Mouse (Mus musculus) midbrain, postnatal 0 days (tissue): ENCODE data around the gene Slc38a1. TPM values are rescaled to one million over a fixed set of nuclear protein-coding genes. Genes with fewer than 3 reads are reported as not detected.

Source experiments
- ATAC-seq: fragments of 200-750 bp; cut with Nextera tagmentation; 2 replicates; pipeline ENCODE4 v1.8.0; 2017; ENCODE audit warnings: moderate number of reproducible peaks, mild to moderate bottlenecking, moderate TSS enrichment, moderate library complexity; ENCODE audit not compliant: low FRiP score
- DNase-seq: peaks from one replicate; pipeline ENCODE4 v3.0.0-alpha.2; 2015; ENCODE audit warnings: low spot score
- H3K27ac ChIP-seq: fragments of 300-500 bp; sonication (generic); 2 replicates; pipeline ENCODE4 v1.5.1; 2014; ENCODE audit warnings: low read depth, mild to moderate bottlenecking, low read length, mixed read lengths
- H3K27me3 ChIP-seq: fragments of 300-500 bp; sonication (generic); 2 replicates; pipeline ENCODE4 v1.6.1; 2014; ENCODE audit warnings: low read length, control low read depth, mixed read lengths; ENCODE audit not compliant: insufficient read depth
- H3K36me3 ChIP-seq: fragments of 300-500 bp; sonication (generic); 2 replicates; pipeline ENCODE4 v1.6.1; 2014; ENCODE audit warnings: low read length, control low read depth, mixed read lengths; ENCODE audit not compliant: insufficient read depth
- H3K4me1 ChIP-seq: fragments of 300-500 bp; sonication (generic); 2 replicates; pipeline ENCODE4 v1.6.1; 2014; ENCODE audit warnings: mild to moderate bottlenecking, control low read depth, antibody characterized with exemption, low read length, mixed read lengths; ENCODE audit not compliant: insufficient read depth
- H3K4me2 ChIP-seq: fragments of 300-500 bp; sonication (generic); 2 replicates; pipeline ENCODE4 v1.6.1; 2014; ENCODE audit warnings: low read depth, mild to moderate bottlenecking, low read length, mixed read lengths; ENCODE audit not compliant: poor library complexity, severe bottlenecking
- H3K4me3 ChIP-seq: fragments of 300-500 bp; sonication (generic); 2 replicates; pipeline ENCODE4 v1.5.1; 2014; ENCODE audit warnings: low read depth, mild to moderate bottlenecking, low read length, moderate library complexity
- H3K9ac ChIP-seq: fragments of 300-500 bp; sonication (generic); replicated peaks from 2 replicates; pipeline ENCODE4 v1.6.1; 2014; ENCODE audit warnings: mild to moderate bottlenecking, low read length, moderate library complexity, mixed read lengths; ENCODE audit not compliant: poor library complexity, severe bottlenecking
- H3K9me3 ChIP-seq: fragments of 300-500 bp; sonication (generic); 2 replicates; pipeline ENCODE4 v1.6.1; 2016; ENCODE audit warnings: low read length, control low read depth
- CTCF ChIP-seq: IDR thresholded peaks from 2 replicates; pipeline ENCODE4 v1.5.1; 2016; ENCODE audit warnings: antibody characterized with exemption, mild to moderate bottlenecking
- WGBS: fragments of 180-500 bp; shearing (Covaris S2); extraction: QIAGEN DNeasy Blood & Tissue Kit; methylation state at CpG from one replicate; pipeline ENCODE4 v1.1.7; 2014; 5-methylcytosine and 5-hydroxymethylcytosine counted together
- polyA plus RNA-seq: library from polyadenylated mRNA; unstranded; fragments of >200 nt; fragmentation: Nextera tagmentation; extraction: Ambion mirVana; gene quantifications from 2 replicates; pipeline ENCODE4 v1.2.1, GENCODE M21; 2015
- total RNA-seq: library from RNA; depleted of rRNA; stranded (reverse); fragments of >200 nt; gene quantifications from 2 replicates; pipeline ENCODE4 v1.2.3, GENCODE M21; 2014; rRNA removed

The Slc38a1 gene
- 75.2 and 90.4 TPM in 2 replicates for total RNA-seq
- polyA plus RNA-seq = 76.1 and 91.2 TPM in 2 replicates

- Histone ChIP-seq H3K27ac (peak within 1 kb of the TSS; percentile 100), H3K27me3 (no peaks in the 10 kb centered on the region), H3K4me2 (peak within 1 kb of the TSS; percentile 88), H3K36me3 (no peaks in the 10 kb centered on the region), H3K4me3 (peak within 1 kb of the TSS; percentile 82), H3K9ac (peak within 1 kb of the TSS; percentile 100), H3K9me3 (no peaks in the 10 kb centered on the region), H3K4me1 (peaks cover 16% of the 10 kb centered on the region)
- WGBS = under 1% methylated on average over 56 of the region's 70 CpGs
- ATAC-seq (peak; percentile 75), DNase-seq (peak; percentile 92)
- no peak for TF ChIP-seq CTCF
Measured at GRCm38 (mm10) chr15:96642436-96643405, at the start of gene Slc38a1. TSS of gene Slc38a1 (minus strand) at chr15:96642913.

- no peak for TF ChIP-seq CTCF
- Histone ChIP-seq H3K9ac (no peak overlapping the region), H3K27ac (no peak overlapping the region), H3K4me2 (no peak overlapping the region), H3K4me3 (no peak overlapping the region), H3K4me1 (peaks cover 8% of the 10 kb centered on the region; the same call in 1 of the 2 replicates), H3K27me3 (no peaks in the 10 kb centered on the region), H3K36me3 (peaks cover 64% of the 10 kb centered on the region), H3K9me3 (no peaks in the 10 kb centered on the region)
- WGBS = 91% methylated on average over 11 of the region's 11 CpGs
- no peak for DNase-seq
- ATAC-seq = no peak
Measured at GRCm38 (mm10) chr15:96692401-96692800, 49.7 kb upstream of the Slc38a1 start.

- Histone ChIP-seq H3K4me2 (no peak overlapping the region), H3K27me3 (no peaks in the 10 kb centered on the region), H3K9ac (no peak overlapping the region), H3K4me3 (no peak overlapping the region), H3K4me1 (no peaks in the 10 kb centered on the region), H3K27ac (no peak overlapping the region), H3K9me3 (no peaks in the 10 kb centered on the region), H3K36me3 (peaks cover 64% of the 10 kb centered on the region)
- 91% methylated on average over 15 of the region's 15 CpGs for WGBS
- DNase-seq = no peak
- ATAC-seq = no peak
- no peak for TF ChIP-seq CTCF
Measured at GRCm38 (mm10) chr15:96691381-96691780, 48.7 kb upstream of the Slc38a1 start.

GRCm38 (mm10) chr15:96690829-96691228 is 48.1 kb upstream of the Slc38a1 start:
- no peak for DNase-seq
- H3K27ac ChIP-seq = no peak overlapping the region
- no peaks in the 10 kb centered on the region for H3K4me1 ChIP-seq
- no peak overlapping the region for H3K4me3 ChIP-seq
- H3K27me3 ChIP-seq = no peaks in the 10 kb centered on the region
- no peak for ATAC-seq
- no peak overlapping the region for H3K9ac ChIP-seq
- H3K36me3 ChIP-seq = peaks cover 64% of the 10 kb centered on the region
- no peak overlapping the region for H3K4me2 ChIP-seq
- no peak for TF ChIP-seq CTCF
- 90% methylated on average over 13 of the region's 13 CpGs for WGBS
- no peaks in the 10 kb centered on the region for H3K9me3 ChIP-seq

GRCm38 (mm10) chr15:96689919-96690318 is 47.2 kb upstream of the Slc38a1 start:
- no peaks in the 10 kb centered on the region for H3K27me3 ChIP-seq
- no peak overlapping the region for H3K9ac ChIP-seq
- no peak overlapping the region for H3K4me2 ChIP-seq
- WGBS = 90% methylated on average over 9 of the region's 9 CpGs
- H3K4me3 ChIP-seq = no peak overlapping the region
- no peak for DNase-seq
- no peaks in the 10 kb centered on the region for H3K9me3 ChIP-seq
- no peaks in the 10 kb centered on the region for H3K4me1 ChIP-seq
- peaks cover 57% of the 10 kb centered on the region for H3K36me3 ChIP-seq
- no peak for ATAC-seq
- H3K27ac ChIP-seq = no peak overlapping the region
- no peak for TF ChIP-seq CTCF

- no peaks in the 10 kb centered on the region for H3K4me1 ChIP-seq
- no peak overlapping the region for H3K4me3 ChIP-seq
- DNase-seq = no peak
- 83% methylated on average over 12 of the region's 12 CpGs for WGBS
- no peak overlapping the region for H3K4me2 ChIP-seq
- no peak for ATAC-seq
- peaks cover 47% of the 10 kb centered on the region for H3K36me3 ChIP-seq
- no peak overlapping the region for H3K27ac ChIP-seq
- TF ChIP-seq CTCF = no peak
- H3K27me3 ChIP-seq = no peaks in the 10 kb centered on the region
- H3K9me3 ChIP-seq = no peaks in the 10 kb centered on the region
- H3K9ac ChIP-seq = no peak overlapping the region
Measured at GRCm38 (mm10) chr15:96688784-96689318, 46.1 kb upstream of the Slc38a1 start.
